Mouse (Mus musculus) cortical plate, adult 2 months (tissue): ENCODE results near the gene Bace1.

Source experiments
- CTCF ChIP-seq: fragments of 200-500 bp; IDR thresholded peaks from 2 replicates; pipeline ENCODE4 v1.5.1; 2011; ENCODE audit warnings: mild to moderate bottlenecking, control low read depth, low read length; ENCODE audit not compliant: insufficient read depth; ENCODE audit errors: extremely low read depth
- POLR2A ChIP-seq: fragments of 200-500 bp; IDR thresholded peaks from 2 replicates; pipeline ENCODE4 v1.6.1; 2011; ENCODE audit warnings: mild to moderate bottlenecking, low read length, control low read depth; ENCODE audit not compliant: insufficient read depth; ENCODE audit errors: extremely low read depth

- no peak for TF ChIP-seq POLR2A
- TF ChIP-seq CTCF: no peak
Observed at GRCm38 (mm10) chr9:45839982-45840300, 1.6 kb downstream of the Bace1 start.
